Comparison of ENCODE assay signal across 20 mouse cellular contexts in genomic region chr19:53539296-53539695, GRCm38 (mm10). TPM values are rescaled to one million over a fixed set of nuclear protein-coding genes. Genes with fewer than 3 reads are reported as not detected.
A peak's percentile ranks its signal among the peaks of the same experiment; 100 is the strongest.
DNase-seq lines count a peak whose midpoint lies in the region; ATAC-seq and TF ChIP-seq lines count a peak whose summit lies in the region.
"Had no signal": no experiment of that assay in that cellular context is flagged by ENCODE, and none has a peak within 500 bp of the region (broad histone marks: within the 10 kb centered on the region; RNA-seq: fewer than 3 reads in every experiment).

No protein-coding gene starts in this region.

- no peaks in the 10 kb centered on the region for H3K9me3 ChIP-seq in heart, postnatal 0 days (replicated peaks; ENCODE audit: control insufficient read depth, low read length)
- H3K9me3 ChIP-seq in intestine, embryonic 15.5 days = no peaks in the 10 kb centered on the region
- H3K9me3 ChIP-seq: embryonic facial prominence, embryonic 10.5 days; forebrain, embryonic 13.5 days; heart, embryonic 13.5 days; hindbrain, embryonic 10.5 days had no signal

- DNase-seq in heart, postnatal 0 days (ENCODE audit: low spot score) = no peak
- no peak for DNase-seq in heart, postnatal 4 days
- DNase-seq in 3T3-L1 (ENCODE audit: low read depth, low spot score) = peak; percentile 28
- DNase-seq in CD4-positive helper T cell, adult 2 months (ENCODE audit: low read depth, low spot score) = peak; percentile 69
- no peak for DNase-seq in right cerebral cortex, postnatal 4 days
- no peak for DNase-seq in embryo, embryonic 9.5 days (ENCODE audit: extremely low spot score)
- DNase-seq: adrenal gland, postnatal 10 days; B cell, adult 2 months; cerebellum, adult 11-12 months; cerebellum, postnatal 14 days; gastrocnemius, adult 2 months; gastrocnemius, postnatal 25 days; heart, postnatal 14 days had no signal

- H3K9ac ChIP-seq in heart, postnatal 0 days (replicated peaks; ENCODE audit: low read depth, low read length) = no peak overlapping the region
- no peak overlapping the region for H3K9ac ChIP-seq in intestine, embryonic 15.5 days
- H3K9ac ChIP-seq: forebrain, embryonic 13.5 days; heart, embryonic 13.5 days; hindbrain, embryonic 14.5 days had no signal

- TF ChIP-seq CTCF in heart, postnatal 0 days (IDR thresholded peaks at IDR 0.05; ENCODE audit: low read depth) = no peak

- TF ChIP-seq EP300 in heart, postnatal 0 days (IDR thresholded peaks at IDR 0.05; ENCODE audit: low read depth) = no peak

- H3K27me3 ChIP-seq in heart, postnatal 0 days (ENCODE audit: control insufficient read depth, insufficient read depth, low read length) = no peaks in the 10 kb centered on the region
- H3K27me3 ChIP-seq in intestine, embryonic 15.5 days (replicated peaks) = no peaks in the 10 kb centered on the region
- H3K27me3 ChIP-seq: forebrain, embryonic 13.5 days; heart, embryonic 13.5 days had no signal

- peaks cover 62% of the 10 kb centered on the region for H3K36me3 ChIP-seq in heart, postnatal 0 days (replicated peaks; ENCODE audit: control insufficient read depth, insufficient read depth, low read length)
- H3K36me3 ChIP-seq in intestine, embryonic 15.5 days = peaks cover 11% of the 10 kb centered on the region

- ATAC-seq in heart, postnatal 0 days (ENCODE audit: insufficient read depth, low read depth) = no peak
- peak; percentile 11 for ATAC-seq in activated CD4-positive, CD25-positive, alpha-beta regulatory T cell, adult 4 months
- ATAC-seq in intestine, embryonic 15.5 days = no peak
- ATAC-seq: forebrain, embryonic 13.5 days had no signal

- no peak overlapping the region for H3K4me2 ChIP-seq in heart, postnatal 0 days (ENCODE audit: low read depth, low read length)
- H3K4me2 ChIP-seq in intestine, embryonic 15.5 days (replicated peaks) = no peak overlapping the region
- H3K4me2 ChIP-seq: forebrain, embryonic 13.5 days; heart, embryonic 13.5 days; hindbrain, embryonic 14.5 days had no signal

- H3K4me1 ChIP-seq in heart, postnatal 0 days (ENCODE audit: control insufficient read depth, insufficient read depth) = 0 out of 2 replicates have a peak, but pooled peaks cover 8% of the 10 kb centered on the region
- H3K4me1 ChIP-seq in intestine, embryonic 15.5 days (replicated peaks) = peaks cover 4% of the 10 kb centered on the region; the same call in 1 of the 2 replicates
- H3K4me1 ChIP-seq: forebrain, embryonic 13.5 days; hindbrain, embryonic 10.5 days had no signal

- H3K27ac ChIP-seq in heart, postnatal 0 days (ENCODE audit: low read depth) = peak overlapping the region; percentile 39; the same call in 1 of the 2 replicates
- H3K27ac ChIP-seq in intestine, embryonic 15.5 days = no peak overlapping the region
- H3K27ac ChIP-seq: forebrain, embryonic 13.5 days; gastrocnemius, adult 2 months; heart, embryonic 13.5 days; hindbrain, embryonic 10.5 days; hindbrain, embryonic 14.5 days had no signal

- no peak overlapping the region for H3K4me3 ChIP-seq in heart, postnatal 0 days (ENCODE audit: low read depth, low read length)
- H3K4me3 ChIP-seq in intestine, embryonic 15.5 days (replicated peaks) = no peak overlapping the region
- H3K4me3 ChIP-seq: embryonic facial prominence, embryonic 10.5 days; forebrain, embryonic 13.5 days; gastrocnemius, adult 2 months; heart, embryonic 13.5 days; hindbrain, embryonic 10.5 days had no signal

- WGBS in heart, postnatal 0 days = 77% methylated on average over 3 of the region's 3 CpGs
- WGBS in intestine, embryonic 15.5 days = 74% methylated on average over 3 of the region's 3 CpGs

RNA-seq across cellular contexts. Expression of gene Dusp5, which starts 10.4 kb away (rescaled TPM):
- total RNA-seq in heart, postnatal 0 days (2014; rRNA removed; ENCODE audit: low replicate concordance) = 15.9 and 20.8 TPM in 2 replicates
- 8.0 and 9.6 TPM in 2 replicates for polyA plus RNA-seq in heart, postnatal 0 days (2015; fragmentation: Nextera tagmentation; extraction: Ambion mirVana)
- 10 to 100 TPM; 18.7 to 20.7 TPM for total RNA-seq in heart, postnatal 4 days (2021)
- polyA plus RNA-seq in activated CD4-positive, CD25-positive, alpha-beta regulatory T cell, adult 4 months (2017; shearing (Covaris generic)) = 10 to 100 TPM; 10.2 to 11.4 TPM
- 8.7 and 9.0 TPM in 2 replicates for polyA plus RNA-seq in intestine, embryonic 15.5 days (2015; fragmentation: Nextera tagmentation; extraction: Ambion mirVana)

RNA-seq across cellular contexts. Expression of gene Nutf2-ps1, which starts 49.6 kb away (rescaled TPM):
- 120 and 143 TPM in 2 replicates for total RNA-seq in heart, postnatal 0 days (2014; rRNA removed; ENCODE audit: low replicate concordance)
- 209 and 216 TPM in 2 replicates for polyA plus RNA-seq in heart, postnatal 0 days (2015; fragmentation: Nextera tagmentation; extraction: Ambion mirVana)
- 100 to 1,000 TPM; 124 to 126 TPM for total RNA-seq in heart, postnatal 4 days (2021)
- 100 to 1,000 TPM; 157 to 194 TPM for polyA plus RNA-seq in activated CD4-positive, CD25-positive, alpha-beta regulatory T cell, adult 4 months (2017; shearing (Covaris generic))
- polyA plus RNA-seq in intestine, embryonic 15.5 days (2015; fragmentation: Nextera tagmentation; extraction: Ambion mirVana) = 366 and 397 TPM in 2 replicates

Comparison
In these comparisons a context has a peak if more than half of its experiments do, and no peak if none do; other contexts are left out.
1. DNase-seq: peak in 3T3-L1 (single experiment) and CD4-positive helper T cell, adult 2 months (single experiment); none in heart, postnatal 0 days (single experiment), heart, postnatal 4 days (single experiment), right cerebral cortex, postnatal 4 days (single experiment) and embryo, embryonic 9.5 days (single experiment).